Mouse (Mus musculus): Measurements from ENCODE around the gene Dock6.
"Not testable (repeated sequence)": the region's sequence is repeated elsewhere in the genome, so short reads cannot be mapped to it uniquely, and the experiment has no call there.

Dock6 gene

GRCm38 (mm10) chr9:21852128-21853091, at the start of gene Dock6:
Gene Dock6, minus strand, starts transcription at chr9:21852635.
- peak; percentile 82 for DNase-seq (ENCODE audit: low read depth, low spot score)
- H3K27me3 ChIP-seq (ENCODE audit: control insufficient read depth, insufficient read depth, low read length, poor library complexity, severe bottlenecking), result no peaks in the 10 kb centered on the region
- no peaks in the 10 kb centered on the region for H3K36me3 ChIP-seq (ENCODE audit: control insufficient read depth, insufficient read depth, low read length, poor library complexity, severe bottlenecking)

DNA sequence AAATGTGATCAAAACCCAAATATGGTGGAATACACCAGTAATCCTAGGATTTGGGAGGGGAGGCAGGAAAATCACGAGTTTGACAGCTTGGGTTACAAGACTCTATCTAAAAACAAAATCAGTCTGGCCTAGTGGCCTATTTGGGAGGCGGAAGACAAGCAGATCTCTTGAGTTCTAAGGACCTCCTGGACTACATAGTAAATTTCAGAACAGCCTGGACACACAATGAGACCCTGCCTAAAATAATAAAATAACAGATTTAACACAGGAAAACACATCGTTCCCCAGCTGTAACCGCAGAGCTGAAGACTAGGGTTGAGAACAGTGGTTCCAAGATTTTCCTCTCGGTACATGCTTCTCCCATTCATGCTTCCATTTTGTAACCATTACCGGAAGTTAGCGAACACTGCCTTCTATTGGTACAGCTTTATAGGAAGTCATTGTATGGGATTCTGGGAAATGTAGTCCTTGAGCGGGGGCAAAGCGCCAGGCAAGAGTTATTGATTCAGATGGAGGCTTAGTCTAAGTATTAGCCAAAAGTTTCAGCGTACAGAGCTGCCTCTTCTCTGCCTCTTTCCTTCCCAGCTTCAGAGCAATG, 48.9 kb upstream of the Dock6 start:
- no peaks in the 10 kb centered on the region for H3K27me3 ChIP-seq (ENCODE audit: control insufficient read depth, insufficient read depth, low read length, poor library complexity, severe bottlenecking)
- no peaks in the 10 kb centered on the region for H3K36me3 ChIP-seq (ENCODE audit: control insufficient read depth, insufficient read depth, low read length, poor library complexity, severe bottlenecking)
- peak; percentile 78 for DNase-seq (ENCODE audit: low read depth, low spot score)

DNA sequence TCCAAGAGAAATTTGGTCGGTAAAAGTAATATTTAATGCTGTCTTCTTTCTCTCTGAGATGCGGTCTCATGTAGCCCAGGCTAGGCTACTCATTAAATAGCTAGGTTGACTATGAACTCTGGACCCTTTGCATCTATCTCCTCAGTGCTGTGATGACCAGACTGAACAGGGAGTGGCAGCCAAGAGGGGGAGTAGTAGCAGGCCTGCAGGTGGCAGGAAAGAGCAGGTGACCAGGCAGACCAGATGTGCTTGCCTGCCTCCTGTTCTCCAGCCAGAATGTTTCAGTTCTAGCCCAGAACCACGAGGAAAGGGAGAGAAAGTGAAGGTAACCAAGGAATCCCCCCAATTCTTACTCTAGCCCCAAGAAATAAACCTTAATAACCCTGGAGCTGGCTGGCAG, 36.8 kb upstream of the Dock6 start:
- H3K27me3 ChIP-seq (ENCODE audit: control insufficient read depth, insufficient read depth, low read length, poor library complexity, severe bottlenecking), result no peaks in the 10 kb centered on the region
- no peaks in the 10 kb centered on the region for H3K36me3 ChIP-seq (ENCODE audit: control insufficient read depth, insufficient read depth, low read length, poor library complexity, severe bottlenecking)
- peak; percentile 27 for DNase-seq (ENCODE audit: low read depth, low spot score)

GRCm38 (mm10) chr9:21876601-21877000, 24.2 kb upstream of the Dock6 start:
- H3K27me3 ChIP-seq (ENCODE audit: control insufficient read depth, insufficient read depth, low read length, poor library complexity, severe bottlenecking), result no peaks in the 10 kb centered on the region
- no peaks in the 10 kb centered on the region for H3K36me3 ChIP-seq (ENCODE audit: control insufficient read depth, insufficient read depth, low read length, poor library complexity, severe bottlenecking)
- DNase-seq (ENCODE audit: low read depth, low spot score), result no peak

GRCm38 (mm10) chr9:21872204-21872603, 19.8 kb upstream of the Dock6 start:
- H3K36me3 ChIP-seq (ENCODE audit: control insufficient read depth, insufficient read depth, low read length, poor library complexity, severe bottlenecking), result no peaks in the 10 kb centered on the region
- no peak for DNase-seq (ENCODE audit: low read depth, low spot score)

GRCm38 (mm10) chr9:21870879-21871524, 18.6 kb upstream of the Dock6 start:
- Histone ChIP-seq H3K27me3 (ENCODE audit: control insufficient read depth, insufficient read depth, low read length, poor library complexity, severe bottlenecking) (no peaks in the 10 kb centered on the region), H3K36me3 (ENCODE audit: control insufficient read depth, insufficient read depth, low read length, poor library complexity, severe bottlenecking) (no peaks in the 10 kb centered on the region)
- peak; percentile 60 for DNase-seq (ENCODE audit: low read depth, low spot score)

More at GRCm38 (mm10) chr9:21872204-21872603, 19.8 kb upstream of the Dock6 start:
- no peaks in the 10 kb centered on the region for H3K27me3 ChIP-seq (ENCODE audit: control insufficient read depth, insufficient read depth, low read length, poor library complexity, severe bottlenecking)

DNA sequence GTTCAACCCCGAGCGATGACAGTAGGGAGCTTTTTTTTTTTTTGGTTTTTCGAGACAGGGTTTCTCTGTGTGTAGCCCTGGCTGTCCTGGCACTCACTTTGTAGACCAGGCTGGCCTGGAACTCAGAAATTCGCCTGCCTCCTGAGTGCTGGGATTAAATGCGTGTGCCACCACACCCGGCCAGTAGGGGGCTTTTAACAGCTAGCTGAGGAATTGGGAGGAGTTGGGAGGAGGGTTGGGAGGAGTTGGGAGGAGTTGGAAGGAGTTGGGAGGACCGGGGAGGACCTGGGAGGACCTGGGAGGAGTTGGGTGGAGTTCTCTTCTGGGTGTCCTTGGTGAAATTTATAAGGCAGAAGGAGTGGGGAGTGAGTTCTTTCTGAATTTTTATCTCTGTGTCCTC, 16.9 kb upstream of the Dock6 start:
- not testable (repeated sequence) for H3K36me3 ChIP-seq (ENCODE audit: control insufficient read depth, insufficient read depth, low read length, poor library complexity, severe bottlenecking); H3K27me3 ChIP-seq (ENCODE audit: control insufficient read depth, insufficient read depth, low read length, poor library complexity, severe bottlenecking); DNase-seq (ENCODE audit: low read depth, low spot score)

DNA sequence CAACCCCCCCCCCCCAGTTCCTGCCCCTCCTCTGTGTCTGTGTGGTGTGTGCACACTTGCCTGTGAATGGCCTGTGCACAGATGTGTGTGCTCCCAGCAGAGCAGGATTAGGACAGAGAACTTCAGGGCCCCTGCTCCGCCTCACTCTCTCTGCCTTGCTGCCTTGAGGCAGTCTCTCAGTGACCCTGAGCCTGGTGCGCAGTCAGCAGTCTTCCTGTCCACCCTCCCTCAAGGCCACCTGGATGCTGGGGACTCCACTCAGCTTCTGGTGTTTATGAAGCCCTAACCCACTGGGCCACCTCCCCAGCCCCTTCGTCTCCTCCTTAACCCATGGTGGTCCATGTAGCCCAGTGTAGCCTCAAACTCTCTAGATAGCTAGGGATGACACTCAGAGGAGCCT, 15.3 kb upstream of the Dock6 start:
- H3K27me3 ChIP-seq (ENCODE audit: control insufficient read depth, insufficient read depth, low read length, poor library complexity, severe bottlenecking), result no peaks in the 10 kb centered on the region
- DNase-seq (ENCODE audit: low read depth, low spot score), result no peak
- H3K36me3 ChIP-seq (ENCODE audit: control insufficient read depth, insufficient read depth, low read length, poor library complexity, severe bottlenecking), result no peaks in the 10 kb centered on the region

- DNase-seq (ENCODE audit: low read depth, low spot score), result no peak
- H3K36me3 ChIP-seq (ENCODE audit: control insufficient read depth, insufficient read depth, low read length, poor library complexity, severe bottlenecking), result no peaks in the 10 kb centered on the region
- H3K27me3 ChIP-seq (ENCODE audit: control insufficient read depth, insufficient read depth, low read length, poor library complexity, severe bottlenecking), result no peaks in the 10 kb centered on the region
These were observed 14.2 kb upstream of the Dock6 start for GRCm38 (mm10) chr9:21866641-21867040.

GRCm38 (mm10) chr9:21865673-21866398, 13.4 kb upstream of the Dock6 start:
- no peaks in the 10 kb centered on the region for H3K36me3 ChIP-seq (ENCODE audit: control insufficient read depth, insufficient read depth, low read length, poor library complexity, severe bottlenecking)
- no peak for DNase-seq (ENCODE audit: low read depth, low spot score)
- H3K27me3 ChIP-seq (ENCODE audit: control insufficient read depth, insufficient read depth, low read length, poor library complexity, severe bottlenecking), result no peaks in the 10 kb centered on the region

DNA sequence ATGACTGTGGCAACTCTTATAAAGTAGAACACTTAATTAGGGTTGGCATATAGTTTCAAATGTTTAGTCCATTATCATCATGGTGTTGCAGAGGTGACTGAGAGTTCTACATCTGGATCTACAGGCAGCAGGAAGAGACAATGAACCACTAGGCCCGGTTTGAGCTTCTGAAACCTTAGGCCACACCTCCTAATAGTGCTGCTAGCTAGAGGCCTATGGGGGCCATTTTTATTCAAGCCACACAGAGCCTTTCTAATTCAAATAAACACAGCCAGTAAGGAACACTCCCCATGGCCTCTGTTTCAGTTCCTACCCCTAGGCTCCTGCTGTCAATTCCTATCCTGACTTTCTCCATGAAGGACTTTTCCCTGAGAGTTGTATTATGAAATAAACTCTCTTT, 9.7 kb upstream of the Dock6 start:
- no peak for DNase-seq (ENCODE audit: low read depth, low spot score)
- Histone ChIP-seq H3K27me3 (ENCODE audit: control insufficient read depth, insufficient read depth, low read length, poor library complexity, severe bottlenecking) (no peaks in the 10 kb centered on the region), H3K36me3 (ENCODE audit: control insufficient read depth, insufficient read depth, low read length, poor library complexity, severe bottlenecking) (no peaks in the 10 kb centered on the region)

GRCm38 (mm10) chr9:21860349-21860748, 7.9 kb upstream of the Dock6 start:
- not testable (repeated sequence) for DNase-seq (ENCODE audit: low read depth, low spot score); H3K36me3 ChIP-seq (ENCODE audit: control insufficient read depth, insufficient read depth, low read length, poor library complexity, severe bottlenecking); H3K27me3 ChIP-seq (ENCODE audit: control insufficient read depth, insufficient read depth, low read length, poor library complexity, severe bottlenecking)

- no peak for DNase-seq (ENCODE audit: low read depth, low spot score)
- no peaks in the 10 kb centered on the region for H3K27me3 ChIP-seq (ENCODE audit: control insufficient read depth, insufficient read depth, low read length, poor library complexity, severe bottlenecking)
- no peaks in the 10 kb centered on the region for H3K36me3 ChIP-seq (ENCODE audit: control insufficient read depth, insufficient read depth, low read length, poor library complexity, severe bottlenecking)
These were observed 7.2 kb upstream of the Dock6 start for GRCm38 (mm10) chr9:21859606-21860005.

GRCm38 (mm10) chr9:21858084-21858483, 5.6 kb upstream of the Dock6 start:
- H3K36me3 ChIP-seq (ENCODE audit: control insufficient read depth, insufficient read depth, low read length, poor library complexity, severe bottlenecking), result no peaks in the 10 kb centered on the region
- DNase-seq (ENCODE audit: low read depth, low spot score), result no peak
- no peaks in the 10 kb centered on the region for H3K27me3 ChIP-seq (ENCODE audit: control insufficient read depth, insufficient read depth, low read length, poor library complexity, severe bottlenecking)
